Mouse (Mus musculus) embryonic fibroblast, embryonic 13.5 days (primary cell): ENCODE data around the gene Fam84b.

Experiments
- CTCF ChIP-seq: IDR thresholded peaks from 2 replicates; pipeline ENCODE4 v1.5.1; 2011; ENCODE audit warnings: mild to moderate bottlenecking, control low read depth, low read length, moderate library complexity, borderline replicate concordance; ENCODE audit not compliant: insufficient read depth
- POLR2A ChIP-seq: IDR thresholded peaks from 2 replicates; pipeline ENCODE4 v1.6.1; 2011; ENCODE audit warnings: low read depth, mild to moderate bottlenecking, control low read depth, low read length, moderate library complexity

- TF ChIP-seq CTCF, result no peak
- no peak for TF ChIP-seq POLR2A
These were observed 18.7 kb downstream of the Fam84b start for GRCm38 (mm10) chr15:60834598-60835571.
